Mouse (Mus musculus): Measurements from ENCODE around the gene Lpin1. TPM values are rescaled to one million over a fixed set of nuclear protein-coding genes. Genes with fewer than 3 reads are reported as not detected.

Gene Lpin1
- polyA plus RNA-seq, 1 experiment from 2014 or later = 7.2 TPM

Other genes starting within 250 kb of the Lpin1 start
- gene Ntsr2, start 42.4 kb upstream of the Lpin1 start, polyA plus RNA-seq (2016; fragmentation: Nextera tagmentation; extraction: Ambion mirVana) = not detected in 2 replicates
- gene Greb1, start 189.9 kb upstream of the Lpin1 start, polyA plus RNA-seq (2016; fragmentation: Nextera tagmentation; extraction: Ambion mirVana) = 16.9 and 17.4 TPM in 2 replicates
- 67.3 and 67.5 TPM in 2 replicates for gene E2f6, start 200.0 kb upstream of the Lpin1 start, polyA plus RNA-seq (2016; fragmentation: Nextera tagmentation; extraction: Ambion mirVana)